Mouse (Mus musculus): ENCODE measurements around the gene Reps2.

Reps2 gene

DNA sequence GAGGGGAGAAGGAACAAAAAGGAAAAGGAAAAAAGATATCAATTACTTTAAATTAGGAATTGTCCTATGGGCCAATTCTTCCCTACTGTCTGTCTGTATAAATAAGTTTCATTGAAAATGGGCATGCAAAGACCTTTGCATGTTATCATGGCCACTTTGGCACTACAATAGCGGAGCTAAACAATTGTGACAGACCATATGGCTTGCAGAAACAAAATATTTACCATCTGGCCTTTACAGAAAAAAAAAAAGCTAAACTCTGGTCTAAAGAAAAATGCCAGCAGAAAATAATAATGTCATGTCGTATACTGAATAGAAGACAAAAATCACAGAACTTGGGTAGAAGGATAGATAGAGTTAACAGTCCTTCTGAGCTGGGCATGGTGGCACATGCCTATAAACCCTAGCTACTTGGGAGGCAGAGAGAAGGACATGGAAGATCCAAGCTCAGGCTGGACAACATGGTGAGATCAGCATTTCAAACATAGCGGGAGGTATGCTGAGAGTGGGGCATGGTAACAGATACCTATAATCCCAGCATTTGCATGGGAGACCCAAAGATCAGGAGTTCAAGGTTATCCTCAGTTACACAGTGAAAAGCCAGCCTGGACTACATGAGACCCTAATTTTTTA lies 54.2 kb downstream of the Reps2 start:
- no peak for DNase-seq

DNA sequence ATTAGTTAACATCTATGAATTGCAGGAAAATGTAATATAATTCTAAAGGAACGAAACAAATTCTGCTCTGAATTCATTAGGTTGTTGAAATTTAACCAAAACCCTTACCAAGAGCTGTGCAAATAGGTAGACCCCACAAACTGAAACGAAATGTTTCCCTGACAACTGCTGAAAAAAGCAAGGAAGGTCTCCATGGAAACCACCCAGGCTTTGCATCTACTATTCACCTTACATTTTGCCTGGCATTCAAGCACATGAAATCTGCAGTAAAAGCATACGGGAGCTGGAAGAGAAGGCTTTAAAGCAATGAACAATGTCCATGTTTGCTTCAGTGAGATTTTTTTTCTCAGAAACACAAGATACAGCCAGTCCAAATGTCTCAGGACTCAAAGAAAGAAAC lies 59.1 kb downstream of the Reps2 start:
- no peak for DNase-seq

DNA sequence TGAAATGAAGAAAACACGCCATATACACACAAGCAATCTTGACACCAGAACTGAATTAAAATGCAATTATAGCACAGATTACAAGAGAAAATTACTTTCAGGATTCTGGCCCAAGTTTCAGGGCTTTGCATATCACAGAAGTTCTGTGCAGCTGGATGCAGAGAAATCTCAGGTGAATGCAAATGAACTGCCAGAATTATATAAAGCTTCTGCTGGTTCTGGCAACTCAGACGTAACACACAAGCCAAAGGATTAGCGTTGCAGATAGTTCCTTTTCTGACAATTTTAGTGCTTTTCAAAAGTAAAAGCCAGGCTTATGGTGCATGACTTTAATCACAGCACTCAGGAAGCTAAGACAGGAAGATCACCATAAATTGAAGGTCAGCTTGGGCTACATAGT lies 62.9 kb downstream of the Reps2 start:
- no peak for DNase-seq

DNA sequence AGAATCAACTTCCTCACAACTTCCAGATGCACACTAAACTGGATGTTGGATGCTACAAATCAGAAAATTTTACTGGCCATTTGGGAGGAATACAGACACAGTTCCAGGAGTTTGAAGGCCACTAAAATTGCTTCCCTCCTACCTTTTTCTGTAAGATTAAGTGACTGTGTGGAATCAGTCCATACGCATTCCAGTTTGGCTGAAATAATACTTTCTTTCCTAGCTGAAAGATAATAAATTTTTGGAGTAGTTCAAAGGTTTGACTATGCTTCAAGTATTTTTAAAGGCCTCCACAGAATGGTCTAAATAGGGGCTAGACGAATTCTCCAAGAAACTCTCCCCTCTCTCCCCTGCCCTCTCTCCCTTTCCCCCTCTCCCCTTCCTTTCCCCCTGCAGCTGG lies 75.0 kb downstream of the Reps2 start:
- no peak for DNase-seq

- no peak for DNase-seq
These were observed 77.9 kb downstream of the Reps2 start for GRCm38 (mm10) chrX:162565501-162565900.

DNA sequence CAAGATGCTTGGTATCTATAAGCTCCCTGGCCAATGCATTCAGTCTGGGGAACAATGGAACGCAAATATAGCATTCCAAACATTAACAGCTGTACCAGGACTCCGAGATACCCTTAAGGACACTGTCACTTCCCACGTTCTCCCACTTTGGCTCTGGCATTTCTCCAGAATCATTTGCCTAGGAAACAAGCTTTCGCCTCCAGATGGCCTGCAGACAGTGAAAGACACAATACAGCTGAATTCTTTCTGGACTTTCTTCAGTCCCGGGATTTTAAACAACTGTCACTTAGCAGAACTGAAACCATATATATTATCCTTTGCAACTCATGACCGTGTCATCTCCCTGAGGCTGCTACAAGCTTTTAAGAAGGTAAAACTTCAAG lies 87.0 kb downstream of the Reps2 start:
- DNase-seq: peak; percentile 3

GRCm38 (mm10) chrX:162555729-162556458 lies 87.6 kb downstream of the Reps2 start:
- no peak for DNase-seq

DNA sequence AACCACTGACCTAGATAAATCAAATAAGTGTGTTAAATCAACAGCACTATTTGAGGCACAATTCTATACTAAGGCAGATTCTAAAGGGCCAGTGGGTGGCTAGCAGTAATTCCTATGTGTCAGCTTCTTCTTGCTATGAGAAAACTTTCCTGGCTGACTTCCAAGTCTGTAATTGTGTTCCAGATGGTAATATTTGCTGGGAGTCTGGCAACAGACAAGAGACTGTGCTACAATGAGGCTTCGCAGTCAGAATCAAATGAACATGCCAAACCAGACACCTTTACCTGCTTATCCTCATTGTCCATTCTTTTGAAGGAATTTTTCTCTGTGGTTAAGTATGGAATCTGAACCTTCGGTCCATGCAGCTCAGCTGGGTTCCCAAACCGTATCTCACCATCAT lies 88.9 kb downstream of the Reps2 start:
- DNase-seq: peak; percentile 21

- peak; percentile 5 for DNase-seq
These were observed 91.1 kb downstream of the Reps2 start for GRCm38 (mm10) chrX:162552383-162552782.

- DNase-seq: no peak
These were observed 98.4 kb downstream of the Reps2 start for GRCm38 (mm10) chrX:162545037-162545436.

DNA sequence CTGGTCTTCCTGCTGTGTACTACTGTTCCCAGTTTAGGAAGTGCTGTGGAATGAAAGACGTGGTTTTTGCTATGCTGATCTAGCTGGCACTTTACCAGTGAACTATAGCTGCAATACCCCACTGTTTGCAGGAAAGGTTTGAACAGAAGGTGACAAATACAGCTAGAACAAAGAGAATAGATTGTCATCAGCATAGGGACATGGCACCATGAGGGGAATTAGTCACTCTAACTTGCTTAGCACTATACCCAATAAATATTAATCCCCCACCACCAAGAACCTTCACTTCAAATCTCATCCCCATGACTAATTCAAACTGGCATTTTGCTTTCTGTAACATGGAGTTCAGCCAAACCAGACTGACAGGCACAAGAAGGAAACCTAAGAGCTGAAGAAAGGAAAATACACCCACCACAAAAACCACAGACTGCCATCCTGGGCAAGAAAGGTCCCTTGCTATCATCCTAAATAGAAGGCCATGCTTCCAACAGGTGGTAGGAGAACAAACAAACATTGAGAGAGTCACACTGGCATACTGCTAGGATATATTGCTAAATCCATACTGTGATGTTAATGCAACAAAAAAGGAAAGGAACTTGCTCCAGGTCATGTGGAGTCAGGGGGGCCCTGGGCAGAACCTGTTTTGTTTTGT lies 100.7 kb downstream of the Reps2 start:
- no peak for DNase-seq

DNA sequence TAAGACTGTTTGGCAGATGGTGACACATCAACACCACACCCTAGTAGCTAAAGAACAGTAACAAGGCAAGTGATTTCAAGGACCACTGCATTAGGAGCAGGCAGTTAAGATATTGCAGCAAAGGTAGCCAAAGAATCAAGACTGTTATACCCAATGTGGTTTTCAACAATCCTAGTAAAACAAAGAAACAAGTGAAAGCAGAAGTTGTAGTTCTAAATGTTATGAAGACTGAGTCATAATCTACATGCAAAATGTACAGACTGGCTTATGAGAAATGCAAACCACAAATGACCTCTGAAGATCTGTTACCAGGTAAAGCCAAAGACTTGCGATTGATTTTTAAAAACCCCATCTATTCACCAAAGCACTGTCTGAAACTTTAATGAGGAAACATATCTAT lies 101.5 kb downstream of the Reps2 start:
- no peak for DNase-seq

GRCm38 (mm10) chrX:162531016-162531415 lies 112.4 kb downstream of the Reps2 start:
- DNase-seq: no peak

GRCm38 (mm10) chrX:162527240-162527639 lies 116.2 kb downstream of the Reps2 start:
- peak; percentile 41 for DNase-seq

- peak; percentile 3 for DNase-seq
These were observed 121.5 kb downstream of the Reps2 start for GRCm38 (mm10) chrX:162521831-162522514.

DNA sequence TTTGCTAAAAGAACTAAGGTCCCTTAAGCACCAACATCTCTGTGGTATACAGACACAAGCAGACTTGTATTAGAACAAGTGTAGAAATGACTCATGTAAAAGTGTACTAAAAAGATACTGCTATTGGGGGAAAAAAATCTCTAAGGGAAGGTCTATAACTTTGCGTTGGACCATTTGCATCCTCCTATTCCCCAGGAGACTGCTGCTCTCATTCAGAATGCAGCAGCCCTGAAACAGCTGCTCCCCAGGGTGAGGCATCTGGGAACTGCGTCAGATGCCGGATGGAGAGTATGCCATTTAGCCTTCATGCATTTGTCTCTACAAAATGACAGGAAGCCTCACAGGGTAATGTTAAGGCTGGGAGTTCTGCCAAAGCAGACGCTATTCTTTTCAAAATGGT lies 122.3 kb downstream of the Reps2 start:
- peak; percentile 39 for DNase-seq

- no peak for DNase-seq
These were observed 123.1 kb downstream of the Reps2 start for GRCm38 (mm10) chrX:162520374-162520773.

GRCm38 (mm10) chrX:162510426-162510980 lies 132.9 kb downstream of the Reps2 start:
- DNase-seq: peak; percentile 8

GRCm38 (mm10) chrX:162505186-162505585 lies 138.3 kb downstream of the Reps2 start:
- DNase-seq: no peak

DNA sequence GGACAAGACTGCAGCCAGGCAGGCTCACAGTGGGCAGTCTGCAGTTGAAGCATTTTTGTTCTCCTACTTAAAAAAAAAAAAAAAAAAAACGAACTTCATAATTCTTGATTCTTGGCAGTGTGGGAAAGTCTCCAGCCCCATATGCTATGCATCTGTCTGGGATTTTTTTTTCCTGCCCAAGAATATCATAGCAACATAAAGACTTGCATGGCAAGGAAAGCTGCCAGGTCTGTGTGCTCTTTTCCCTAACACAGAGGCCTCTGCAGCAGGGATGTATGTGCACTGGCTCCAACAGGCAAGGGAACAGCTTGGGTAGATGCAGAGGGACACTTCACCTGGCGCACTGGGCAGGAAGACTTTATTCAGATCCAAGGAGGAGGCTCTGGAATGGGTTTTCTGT lies 140.0 kb downstream of the Reps2 start:
- DNase-seq: no peak

- DNase-seq: no peak
These were observed 142.5 kb downstream of the Reps2 start for GRCm38 (mm10) chrX:162500962-162501361.

GRCm38 (mm10) chrX:162496485-162496884 lies 147.0 kb downstream of the Reps2 start:
- no peak for DNase-seq

DNA sequence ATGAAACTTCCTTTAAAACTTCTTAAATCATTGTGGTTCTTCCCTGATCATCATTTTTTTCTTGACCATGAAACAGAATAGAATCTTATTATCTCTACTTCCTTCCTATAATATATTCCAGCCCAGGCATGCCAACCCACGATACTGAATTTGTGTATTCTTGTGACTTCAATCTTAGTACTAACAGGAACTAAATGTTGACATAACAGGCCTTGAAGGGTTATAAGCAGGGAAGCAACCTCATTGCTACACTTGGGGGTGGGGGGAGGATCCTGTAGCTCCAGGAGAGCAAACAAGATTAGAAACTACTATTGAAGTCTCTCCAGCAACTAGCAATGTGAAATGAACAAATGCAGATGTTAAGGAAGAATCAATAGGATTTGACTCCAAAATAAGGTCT lies 154.8 kb downstream of the Reps2 start:
- no peak for DNase-seq
